Mouse (Mus musculus) CH12.LX (cell line): ENCODE measurements around the gene Jmjd1c.
A peak's percentile ranks its signal among the peaks of the same experiment; 100 is the strongest.

Source experiments
- CTCF ChIP-seq, 2 experiments: IDR thresholded peaks in 1 of 2; conservative IDR thresholded peaks in 1 of 2; 2 replicates each; pipeline ENCODE4 v1.5.1; 2011 to 2012; ENCODE audit warnings: low read depth in 2 of 2, low read length in 2 of 2, improper control_type of control experiment in 1 of 2, inconsistent platforms in 1 of 2, mild to moderate bottlenecking in 1 of 2, moderate library complexity in 1 of 2
- E2F4 ChIP-seq: IDR thresholded peaks from 2 replicates; pipeline ENCODE4 v1.6.1; 2011; ENCODE audit warnings: low read depth, low read length, improper control_type of control experiment; ENCODE audit not compliant: insufficient replicate concordance
- EP300 ChIP-seq: IDR thresholded peaks from 2 replicates; pipeline ENCODE4 v1.6.1; 2011; ENCODE audit warnings: low read length, improper control_type of control experiment
- ETS1 ChIP-seq: conservative IDR thresholded peaks from 2 replicates; pipeline ENCODE4 v1.6.1; 2012; ENCODE audit warnings: low read depth, mild to moderate bottlenecking, inconsistent platforms, low read length, improper control_type of control experiment, moderate library complexity
- NRF1 ChIP-seq: IDR thresholded peaks from 2 replicates; pipeline ENCODE4 v1.6.1; 2014; ENCODE audit warnings: low read depth, mild to moderate bottlenecking, inconsistent platforms, low read length, improper control_type of control experiment, moderate library complexity
- POLR2A ChIP-seq: IDR thresholded peaks from 2 replicates; pipeline ENCODE4 v1.6.1; 2011; ENCODE audit warnings: low read depth, mild to moderate bottlenecking, improper control_type of control experiment, low read length
- USF2 ChIP-seq: conservative IDR thresholded peaks from 2 replicates; pipeline ENCODE4 v1.6.1; 2011; ENCODE audit warnings: low read depth, low read length, improper control_type of control experiment
- ZNF384 ChIP-seq: IDR thresholded peaks from 2 replicates; pipeline ENCODE4 v1.6.1; 2012; ENCODE audit warnings: low read depth, low read length, improper control_type of control experiment, inconsistent platforms

- no peak for TF ChIP-seq CTCF (conservative IDR thresholded peaks at IDR 0.05 in 1 of 2, IDR thresholded peaks at IDR 0.05 in 1 of 2; ENCODE audit: low read depth in 2 of 2, low read length in 2 of 2)
- TF ChIP-seq E2F4: no peak
- peak; percentile 78 for TF ChIP-seq ZNF384
- TF ChIP-seq EP300: no peak
- no peak for TF ChIP-seq ETS1
- no peak for TF ChIP-seq POLR2A
- TF ChIP-seq USF2: no peak
- no peak for TF ChIP-seq NRF1
Measured at GRCm38 (mm10) chr10:67186489-67186888, 90.6 kb downstream of the Jmjd1c start.
